Mouse (Mus musculus): ENCODE data around the gene Mier2. TPM values are rescaled to one million over a fixed set of nuclear protein-coding genes. Genes with fewer than 3 reads are reported as not detected.

Gene Mier2
- polyA plus RNA-seq, 1 experiment = 26.6 TPM

- Histone ChIP-seq H3K79me2 (ENCODE audit: control insufficient read depth, insufficient read depth) (no peaks in the 10 kb centered on the region), H3ac (ENCODE audit: control insufficient read depth, insufficient read length) (no peak overlapping the region), H3K4me3 (no peak overlapping the region), H3K27me3 (ENCODE audit: control insufficient read depth, insufficient read depth, insufficient read length) (no peaks in the 10 kb centered on the region), H3K4me2 (ENCODE audit: low read depth) (no peak overlapping the region), H3K36me3 (ENCODE audit: control insufficient read depth, insufficient read depth) (no peaks in the 10 kb centered on the region)
- TF ChIP-seq MYOD1 (IDR thresholded peaks at IDR 0.05; ENCODE audit: control insufficient read depth in 1 of 3, insufficient read length in 2 of 3, low read depth in 2 of 3) = peak in 1 of 3 experiments; percentile 47
- no peak for TF ChIP-seq USF1 (IDR thresholded peaks at IDR 0.05; ENCODE audit: low read depth)
Observed at GRCm38 (mm10) chr10:79502830-79503644, 52.0 kb downstream of the Mier2 start.

GRCm38 (mm10) chr10:79496701-79497288 lies 58.2 kb downstream of the Mier2 start:
- Histone ChIP-seq H3ac (ENCODE audit: control insufficient read depth, insufficient read length) (no peak overlapping the region), H3K79me2 (ENCODE audit: control insufficient read depth, insufficient read depth) (no peaks in the 10 kb centered on the region), H3K4me3 (no peak overlapping the region), H3K27me3 (ENCODE audit: control insufficient read depth, insufficient read depth, insufficient read length) (no peaks in the 10 kb centered on the region), H3K4me2 (ENCODE audit: low read depth) (no peak overlapping the region), H3K36me3 (ENCODE audit: control insufficient read depth, insufficient read depth) (no peaks in the 10 kb centered on the region)
- TF ChIP-seq SRF (IDR thresholded peaks at IDR 0.05; ENCODE audit: control insufficient read depth, insufficient read length, low read depth) (no peak), MYOD1 (IDR thresholded peaks at IDR 0.05; ENCODE audit: control insufficient read depth in 1 of 3, insufficient read length in 2 of 3, low read depth in 2 of 3) (no peak), POLR2AphosphoS2 (IDR thresholded peaks at IDR 0.05; ENCODE audit: insufficient read length, low read depth) (no peak), E2F4 (IDR thresholded peaks at IDR 0.05; ENCODE audit: insufficient read depth) (no peak), MYOG (IDR thresholded peaks at IDR 0.05; ENCODE audit: control insufficient read depth in 1 of 3, insufficient read depth in 1 of 3, insufficient read length in 2 of 3, low read depth in 2 of 3) (no peak), MAX (IDR thresholded peaks at IDR 0.05; ENCODE audit: low read depth) (no peak), REST (IDR thresholded peaks at IDR 0.05; ENCODE audit: insufficient read depth, insufficient read length) (no peak), USF1 (IDR thresholded peaks at IDR 0.05; ENCODE audit: low read depth) (no peak), TCF12 (IDR thresholded peaks at IDR 0.05; ENCODE audit: insufficient read depth, poor library complexity, severe bottlenecking) (no peak)

GRCm38 (mm10) chr10:79495886-79496285 lies 59.1 kb downstream of the Mier2 start:
- Histone ChIP-seq H3K79me2 (ENCODE audit: control insufficient read depth, insufficient read depth) (no peaks in the 10 kb centered on the region), H3K27me3 (ENCODE audit: control insufficient read depth, insufficient read depth, insufficient read length) (no peaks in the 10 kb centered on the region), H3K4me2 (ENCODE audit: low read depth) (no peak overlapping the region), H3ac (ENCODE audit: control insufficient read depth, insufficient read length) (no peak overlapping the region), H3K4me3 (no peak overlapping the region), H3K36me3 (ENCODE audit: control insufficient read depth, insufficient read depth) (no peaks in the 10 kb centered on the region)
- no peak for TF ChIP-seq POLR2AphosphoS2 (IDR thresholded peaks at IDR 0.05; ENCODE audit: insufficient read length, low read depth)
- TF ChIP-seq CEBPB (IDR thresholded peaks at IDR 0.05; ENCODE audit: insufficient read depth, poor library complexity, severe bottlenecking) = no peak
- no peak for TF ChIP-seq USF1 (IDR thresholded peaks at IDR 0.05; ENCODE audit: low read depth)
- TF ChIP-seq REST (IDR thresholded peaks at IDR 0.05; ENCODE audit: insufficient read depth, insufficient read length) = no peak
- TF ChIP-seq MYOD1 (IDR thresholded peaks at IDR 0.05; ENCODE audit: control insufficient read depth in 1 of 3, insufficient read length in 2 of 3, low read depth in 2 of 3) = no peak
- TF ChIP-seq POLR2A (IDR thresholded peaks at IDR 0.05; ENCODE audit: insufficient read length, low read depth) = no peak
- no peak for TF ChIP-seq TCF12 (IDR thresholded peaks at IDR 0.05; ENCODE audit: insufficient read depth, poor library complexity, severe bottlenecking)
- TF ChIP-seq SRF (IDR thresholded peaks at IDR 0.05; ENCODE audit: control insufficient read depth, insufficient read length, low read depth) = no peak
- TF ChIP-seq MAX (IDR thresholded peaks at IDR 0.05; ENCODE audit: low read depth) = no peak
- TF ChIP-seq E2F4 (IDR thresholded peaks at IDR 0.05; ENCODE audit: insufficient read depth) = no peak
- no peak for TF ChIP-seq TCF3 (IDR thresholded peaks at IDR 0.05; ENCODE audit: insufficient read length, low read depth)
- no peak for TF ChIP-seq MYOG (IDR thresholded peaks at IDR 0.05; ENCODE audit: control insufficient read depth in 1 of 3, insufficient read depth in 1 of 3, insufficient read length in 2 of 3, low read depth in 2 of 3)

Other genes starting within 250 kb of the Mier2 start
- not detected for gene Vmn2r82, start 198.7 kb downstream of the Mier2 start, polyA plus RNA-seq (2012; fragmentation: generic; extraction: Trizol)
- not detected for gene Vmn2r83, start 86.5 kb downstream of the Mier2 start, polyA plus RNA-seq (2012; fragmentation: generic; extraction: Trizol)
- gene Plpp2, start 21.4 kb downstream of the Mier2 start, polyA plus RNA-seq (2012; fragmentation: generic; extraction: Trizol) = 68.7 TPM
- not detected for gene Theg, start 32.1 kb upstream of the Mier2 start, polyA plus RNA-seq (2012; fragmentation: generic; extraction: Trizol)
- gene C2cd4c, start 58.8 kb upstream of the Mier2 start, polyA plus RNA-seq (2012; fragmentation: generic; extraction: Trizol) = 0.01 TPM
- 2.3 TPM for gene Shc2, start 82.7 kb upstream of the Mier2 start, polyA plus RNA-seq (2012; fragmentation: generic; extraction: Trizol)
- not detected for gene Odf3l2, start 90.5 kb upstream of the Mier2 start, polyA plus RNA-seq (2012; fragmentation: generic; extraction: Trizol)
- not detected for gene Madcam1, start 109.4 kb upstream of the Mier2 start, polyA plus RNA-seq (2012; fragmentation: generic; extraction: Trizol)
- gene Tpgs1, start 114.2 kb upstream of the Mier2 start, polyA plus RNA-seq (2012; fragmentation: generic; extraction: Trizol) = 80.2 TPM
- 299 TPM for gene Cdc34, start 127.0 kb upstream of the Mier2 start, polyA plus RNA-seq (2012; fragmentation: generic; extraction: Trizol)
- 0.71 TPM for gene Gzmm, start 133.8 kb upstream of the Mier2 start, polyA plus RNA-seq (2012; fragmentation: generic; extraction: Trizol)
- gene Bsg, start 149.3 kb upstream of the Mier2 start, polyA plus RNA-seq (2012; fragmentation: generic; extraction: Trizol) = 1,268 TPM
- gene Hcn2, start 161.4 kb upstream of the Mier2 start, polyA plus RNA-seq (2012; fragmentation: generic; extraction: Trizol) = 0.35 TPM
- gene Polrmt, start 191.4 kb upstream of the Mier2 start, polyA plus RNA-seq (2012; fragmentation: generic; extraction: Trizol) = 82.3 TPM
- 0.26 TPM for gene Fgf22, start 199.9 kb upstream of the Mier2 start, polyA plus RNA-seq (2012; fragmentation: generic; extraction: Trizol)
- gene Rnf126, start 211.8 kb upstream of the Mier2 start, polyA plus RNA-seq (2012; fragmentation: generic; extraction: Trizol) = 91.3 TPM
- 28.9 TPM for gene Fstl3, start 222.1 kb upstream of the Mier2 start, polyA plus RNA-seq (2012; fragmentation: generic; extraction: Trizol)
- gene Prss57, start 235.8 kb upstream of the Mier2 start, polyA plus RNA-seq (2012; fragmentation: generic; extraction: Trizol) = 0.07 TPM
- gene Palm, start 238.4 kb upstream of the Mier2 start, polyA plus RNA-seq (2012; fragmentation: generic; extraction: Trizol) = 70.0 TPM